Mouse (Mus musculus): Measurements from ENCODE around the gene Brap. TPM values are rescaled to one million over a fixed set of nuclear protein-coding genes. Genes with fewer than 3 reads are reported as not detected.
"Not testable (repeated sequence)": the region's sequence is repeated elsewhere in the genome, so short reads cannot be mapped to it uniquely, and the experiment has no call there.

The Brap gene
- polyA plus RNA-seq, 1 experiment from 2014 or later = 42.8 TPM

DNA sequence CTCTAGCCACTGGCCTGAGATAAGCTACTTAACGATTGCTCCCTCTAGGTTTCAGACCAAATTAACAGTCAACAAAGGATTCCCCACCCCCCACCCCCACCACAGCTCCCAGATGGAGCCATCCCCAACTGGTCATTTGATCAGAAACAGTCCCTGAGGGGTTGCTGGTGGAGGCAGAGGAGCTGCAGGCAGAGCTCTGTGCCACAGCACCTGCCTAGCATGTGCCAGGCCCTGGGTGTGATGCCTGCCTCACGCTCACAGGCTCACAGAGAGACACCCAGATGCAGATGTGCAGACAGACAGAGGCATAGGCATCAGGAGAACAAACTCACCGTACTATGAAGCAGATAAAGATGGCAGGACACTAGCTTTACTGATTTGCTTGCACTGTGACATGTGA is 27.6 kb upstream of the Brap start:
- no peak overlapping the region for H3K27ac ChIP-seq (ENCODE audit: low read depth, low read length)
- no peak overlapping the region for H3K4me2 ChIP-seq
- 38% methylated on average over 3 of the region's 3 CpGs for WGBS

GRCm38 (mm10) chr5:121634668-121635067 is 25.7 kb upstream of the Brap start:
- Histone ChIP-seq H3K9me3 (ENCODE audit: control insufficient read depth, low read length) (no peaks in the 10 kb centered on the region), H3K4me3 (ENCODE audit: low read depth, low read length) (no peak overlapping the region), H3K36me3 (ENCODE audit: control insufficient read depth, insufficient read depth, low read length) (no peaks in the 10 kb centered on the region), H3K27me3 (replicated peaks; ENCODE audit: control insufficient read depth, insufficient read depth, low read length) (no peaks in the 10 kb centered on the region), H3K4me1 (replicated peaks; ENCODE audit: control insufficient read depth, insufficient read depth, low read length) (no peaks in the 10 kb centered on the region), H3K9ac (ENCODE audit: low read depth, low read length) (no peak overlapping the region), H3K27ac (ENCODE audit: low read depth, low read length) (no peak overlapping the region), H3K4me2 (no peak overlapping the region)
- no peak for DNase-seq (ENCODE audit: low spot score)
- no peak for ATAC-seq (replicated peaks; ENCODE audit: low FRiP score)
- WGBS = 80% methylated on average over 5 of the region's 5 CpGs

More for the DNA sequence above, 27.6 kb upstream of the Brap start:
- ATAC-seq (replicated peaks; ENCODE audit: low FRiP score) (no peak), DNase-seq (ENCODE audit: low spot score) (no peak)
- H3K4me3 ChIP-seq (ENCODE audit: low read depth, low read length) = no peak overlapping the region
- H3K9ac ChIP-seq (ENCODE audit: low read depth, low read length) = no peak overlapping the region
- no peaks in the 10 kb centered on the region for H3K4me1 ChIP-seq (replicated peaks; ENCODE audit: control insufficient read depth, insufficient read depth, low read length)
- H3K9me3 ChIP-seq (ENCODE audit: control insufficient read depth, low read length) = no peaks in the 10 kb centered on the region
- no peaks in the 10 kb centered on the region for H3K27me3 ChIP-seq (replicated peaks; ENCODE audit: control insufficient read depth, insufficient read depth, low read length)
- H3K36me3 ChIP-seq (ENCODE audit: control insufficient read depth, insufficient read depth, low read length) = no peaks in the 10 kb centered on the region

DNA sequence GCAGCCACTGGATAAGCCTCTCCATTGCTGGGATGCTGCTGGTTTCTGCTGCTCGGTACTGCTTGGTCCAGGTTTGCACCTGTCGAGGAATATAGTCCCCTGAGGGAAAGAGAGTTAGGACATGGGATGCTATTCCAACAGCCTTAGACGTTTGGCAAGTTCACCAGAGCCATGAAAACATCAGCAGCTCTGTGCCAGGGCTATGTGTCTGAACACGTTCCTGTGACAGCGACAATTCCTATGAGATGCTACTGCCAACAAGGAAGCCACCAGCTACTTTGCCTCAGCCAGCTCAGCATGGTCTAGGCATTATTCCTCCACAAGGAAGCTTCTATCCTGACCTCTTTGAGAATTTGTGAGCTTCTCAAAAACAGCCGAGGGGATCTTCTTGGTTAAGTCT is 23.1 kb upstream of the Brap start:
- DNase-seq (ENCODE audit: low spot score) (no peak), ATAC-seq (replicated peaks; ENCODE audit: low FRiP score) (no peak)
- no peak overlapping the region for H3K4me2 ChIP-seq
- no peak overlapping the region for H3K9ac ChIP-seq (ENCODE audit: low read depth, low read length)
- H3K27ac ChIP-seq (ENCODE audit: low read depth, low read length) = no peak overlapping the region
- no peaks in the 10 kb centered on the region for H3K9me3 ChIP-seq (ENCODE audit: control insufficient read depth, low read length)
- no peaks in the 10 kb centered on the region for H3K27me3 ChIP-seq (replicated peaks; ENCODE audit: control insufficient read depth, insufficient read depth, low read length)
- 78% methylated on average over 6 of the region's 6 CpGs for WGBS
- H3K4me3 ChIP-seq (ENCODE audit: low read depth, low read length) = no peak overlapping the region
- no peaks in the 10 kb centered on the region for H3K36me3 ChIP-seq (ENCODE audit: control insufficient read depth, insufficient read depth, low read length)
- H3K4me1 ChIP-seq (replicated peaks; ENCODE audit: control insufficient read depth, insufficient read depth, low read length) = no peaks in the 10 kb centered on the region

GRCm38 (mm10) chr5:121639601-121640000 is 20.8 kb upstream of the Brap start:
- Histone ChIP-seq H3K9me3 (ENCODE audit: control insufficient read depth, low read length) (no peaks in the 10 kb centered on the region), H3K9ac (ENCODE audit: low read depth, low read length) (no peak overlapping the region), H3K4me2 (no peak overlapping the region), H3K4me1 (replicated peaks; ENCODE audit: control insufficient read depth, insufficient read depth, low read length) (no peaks in the 10 kb centered on the region), H3K27me3 (replicated peaks; ENCODE audit: control insufficient read depth, insufficient read depth, low read length) (no peaks in the 10 kb centered on the region), H3K4me3 (ENCODE audit: low read depth, low read length) (no peak overlapping the region), H3K27ac (ENCODE audit: low read depth, low read length) (no peak overlapping the region), H3K36me3 (ENCODE audit: control insufficient read depth, insufficient read depth, low read length) (no peaks in the 10 kb centered on the region)
- DNase-seq (ENCODE audit: low spot score) = no peak
- 85% methylated on average over 9 of the region's 9 CpGs for WGBS
- no peak for ATAC-seq (replicated peaks; ENCODE audit: low FRiP score)

- DNase-seq (ENCODE audit: low spot score) (no peak), ATAC-seq (replicated peaks; ENCODE audit: low FRiP score) (no peak)
- H3K27me3 ChIP-seq (replicated peaks; ENCODE audit: control insufficient read depth, insufficient read depth, low read length) = no peaks in the 10 kb centered on the region
- 71% methylated on average over 7 of the region's 7 CpGs for WGBS
- no peak overlapping the region for H3K9ac ChIP-seq (ENCODE audit: low read depth, low read length)
- H3K4me2 ChIP-seq = no peak overlapping the region
- H3K9me3 ChIP-seq (ENCODE audit: control insufficient read depth, low read length) = no peaks in the 10 kb centered on the region
- no peak overlapping the region for H3K27ac ChIP-seq (ENCODE audit: low read depth, low read length)
- H3K36me3 ChIP-seq (ENCODE audit: control insufficient read depth, insufficient read depth, low read length) = no peaks in the 10 kb centered on the region
- no peak overlapping the region for H3K4me3 ChIP-seq (ENCODE audit: low read depth, low read length)
- no peaks in the 10 kb centered on the region for H3K4me1 ChIP-seq (replicated peaks; ENCODE audit: control insufficient read depth, insufficient read depth, low read length)
Measured at GRCm38 (mm10) chr5:121649134-121649533, 11.2 kb upstream of the Brap start.

- H3K27ac ChIP-seq (ENCODE audit: low read depth, low read length) = no peak overlapping the region
- no peaks in the 10 kb centered on the region for H3K4me1 ChIP-seq (replicated peaks; ENCODE audit: control insufficient read depth, insufficient read depth, low read length)
- 79% methylated on average over 4 of the region's 4 CpGs for WGBS
- H3K9ac ChIP-seq (ENCODE audit: low read depth, low read length) = no peak overlapping the region
- H3K9me3 ChIP-seq (ENCODE audit: control insufficient read depth, low read length) = no peaks in the 10 kb centered on the region
- H3K27me3 ChIP-seq (replicated peaks; ENCODE audit: control insufficient read depth, insufficient read depth, low read length) = no peaks in the 10 kb centered on the region
- ATAC-seq (replicated peaks; ENCODE audit: low FRiP score) = no peak
- H3K4me2 ChIP-seq = no peak overlapping the region
- no peak for DNase-seq (ENCODE audit: low spot score)
- H3K36me3 ChIP-seq (ENCODE audit: control insufficient read depth, insufficient read depth, low read length) = no peaks in the 10 kb centered on the region
- H3K4me3 ChIP-seq (ENCODE audit: low read depth, low read length) = no peak overlapping the region
Measured at GRCm38 (mm10) chr5:121654526-121654925, 5.8 kb upstream of the Brap start.

- not testable (repeated sequence) for H3K36me3 ChIP-seq (ENCODE audit: control insufficient read depth, insufficient read depth, low read length); H3K4me3 ChIP-seq (ENCODE audit: low read depth, low read length); H3K9ac ChIP-seq (ENCODE audit: low read depth, low read length); ATAC-seq (replicated peaks; ENCODE audit: low FRiP score); H3K4me1 ChIP-seq (replicated peaks; ENCODE audit: control insufficient read depth, insufficient read depth, low read length); DNase-seq (ENCODE audit: low spot score); H3K27ac ChIP-seq (ENCODE audit: low read depth, low read length); H3K4me2 ChIP-seq; H3K27me3 ChIP-seq (replicated peaks; ENCODE audit: control insufficient read depth, insufficient read depth, low read length); H3K9me3 ChIP-seq (ENCODE audit: control insufficient read depth, low read length)
- 53% methylated on average over 6 of the region's 6 CpGs for WGBS
Measured at GRCm38 (mm10) chr5:121656866-121657265, 3.5 kb upstream of the Brap start.

DNA sequence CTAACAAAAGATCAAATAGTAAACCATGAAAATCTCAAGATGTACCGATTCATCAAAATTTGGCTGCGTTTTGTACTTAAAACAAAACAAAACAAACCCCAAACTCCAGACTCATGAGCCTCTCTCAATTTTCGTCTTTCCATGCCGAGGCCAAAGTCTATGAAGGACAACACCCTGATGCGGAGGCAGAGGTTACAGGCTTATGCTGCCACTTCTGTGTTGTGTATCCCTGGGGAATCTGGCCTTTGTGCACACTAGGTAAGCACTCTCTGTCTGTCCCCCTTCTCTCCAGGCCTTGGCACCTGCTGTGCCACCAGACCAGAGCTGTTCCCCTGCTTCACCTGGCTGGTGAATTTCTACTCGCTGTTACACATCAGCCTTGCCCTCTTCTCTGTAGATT is 2.7 kb upstream of the Brap start:
- not testable (repeated sequence) for H3K27me3 ChIP-seq (replicated peaks; ENCODE audit: control insufficient read depth, insufficient read depth, low read length); H3K36me3 ChIP-seq (ENCODE audit: control insufficient read depth, insufficient read depth, low read length); H3K4me1 ChIP-seq (replicated peaks; ENCODE audit: control insufficient read depth, insufficient read depth, low read length); ATAC-seq (replicated peaks; ENCODE audit: low FRiP score); H3K4me2 ChIP-seq; H3K9ac ChIP-seq (ENCODE audit: low read depth, low read length); DNase-seq (ENCODE audit: low spot score); H3K9me3 ChIP-seq (ENCODE audit: control insufficient read depth, low read length); H3K27ac ChIP-seq (ENCODE audit: low read depth, low read length); H3K4me3 ChIP-seq (ENCODE audit: low read depth, low read length)
- 83% methylated on average over 6 of the region's 6 CpGs for WGBS

DNA sequence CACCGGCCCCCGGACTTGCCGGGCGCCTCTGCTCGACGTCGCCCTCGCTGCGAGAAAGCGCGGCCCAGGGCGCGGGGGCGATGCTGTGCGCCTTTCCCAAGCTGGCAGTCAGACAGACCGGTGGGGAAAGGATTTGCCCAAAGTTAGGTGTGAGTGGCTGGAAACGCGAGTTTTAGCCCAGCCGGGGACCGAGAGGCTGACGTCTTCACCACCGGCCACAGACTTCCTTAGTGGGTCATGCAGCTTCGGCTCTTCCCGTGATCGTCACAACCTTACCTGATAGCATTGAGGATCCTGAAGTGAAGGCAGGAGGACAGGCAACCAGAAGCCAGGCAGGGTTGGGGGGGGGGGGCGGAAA is 513 bp downstream of the Brap start:
- no peaks in the 10 kb centered on the region for H3K27me3 ChIP-seq (replicated peaks; ENCODE audit: control insufficient read depth, insufficient read depth, low read length)
- no peaks in the 10 kb centered on the region for H3K9me3 ChIP-seq (ENCODE audit: control insufficient read depth, low read length)
- H3K4me1 ChIP-seq (replicated peaks; ENCODE audit: control insufficient read depth, insufficient read depth, low read length) = peaks cover 7% of the 10 kb centered on the region
- H3K36me3 ChIP-seq (ENCODE audit: control insufficient read depth, insufficient read depth, low read length) = peaks cover 9% of the 10 kb centered on the region; the same call in 1 of the 2 replicates
- H3K4me2 ChIP-seq = peak overlapping the region; percentile 75
- peak overlapping the region; percentile 71 for H3K27ac ChIP-seq (ENCODE audit: low read depth, low read length)
- H3K9ac ChIP-seq (ENCODE audit: low read depth, low read length) = peak overlapping the region; percentile 94
- DNase-seq (ENCODE audit: low spot score) (peak; percentile 49), ATAC-seq (replicated peaks; ENCODE audit: low FRiP score) (peak; percentile 15; the same call in 1 of the 2 replicates)
- under 1% methylated on average over 25 of the region's 26 CpGs for WGBS
- H3K4me3 ChIP-seq (ENCODE audit: low read depth, low read length) = peak overlapping the region; percentile 100

All from liver, embryonic 11.5 days (tissue).